Mouse (Mus musculus) CD4-positive, CD25-positive, alpha-beta regulatory T cell, adult 2 months (primary cell): ENCODE measurements at regions not wholly inside any gene's neighbourhood (a gene's known extent, or its start where the extent isn't known, plus 50 kb on each side); places are given as distances from the start of the nearest gene placed in this dataset.

ENCODE experiments used
- DNase-seq: peaks from one replicate; pipeline ENCODE4 v3.0.0-alpha.2; 2012; ENCODE audit warnings: low read depth, low spot score

GRCm38 (mm10) chr9:94467846-94468245 lies 70.0 kb downstream of the 1190002N15Rik start:
- no peak for DNase-seq

GRCm38 (mm10) chr9:94456085-94456531 lies 81.8 kb downstream of the 1190002N15Rik start:
- DNase-seq: no peak

- DNase-seq: no peak
Measured at GRCm38 (mm10) chr9:94455466-94455865, 82.4 kb downstream of the 1190002N15Rik start.

GRCm38 (mm10) chr9:94449911-94450310 lies 88.0 kb downstream of the 1190002N15Rik start:
- DNase-seq: no peak

GRCm38 (mm10) chr9:94446182-94446763 lies 91.6 kb downstream of the 1190002N15Rik start:
- no peak for DNase-seq

DNA sequence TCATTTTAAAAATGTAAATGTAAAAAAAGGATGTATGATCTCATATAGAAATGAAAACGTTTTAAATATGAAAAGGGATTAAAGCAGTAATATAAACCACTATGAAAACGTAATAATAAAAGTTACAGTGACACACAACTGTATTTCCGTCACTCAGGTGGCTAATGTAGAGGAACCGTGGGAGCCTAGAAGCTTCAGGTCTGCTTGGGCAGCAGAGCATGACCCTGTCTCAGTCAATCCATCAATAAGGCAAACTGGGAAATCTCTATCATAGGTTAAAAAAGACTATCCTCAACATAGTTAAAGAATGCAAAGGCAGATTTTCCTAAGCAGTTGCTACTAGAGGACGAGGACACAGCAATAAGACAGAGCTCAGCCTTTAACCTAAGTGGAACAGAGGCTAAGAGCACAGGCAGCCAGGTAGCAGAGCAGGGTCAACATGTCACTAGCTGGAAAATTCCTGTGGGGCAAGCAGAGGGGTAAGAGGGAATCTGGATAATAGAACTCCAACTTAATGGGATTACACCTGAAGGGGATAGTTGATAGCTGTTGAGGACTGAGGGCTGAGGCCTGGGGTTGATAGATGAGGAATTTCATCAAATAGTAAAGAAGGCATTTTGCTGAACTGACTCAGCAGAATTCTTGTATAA lies 93.6 kb downstream of the 1190002N15Rik start:
- no peak for DNase-seq

DNA sequence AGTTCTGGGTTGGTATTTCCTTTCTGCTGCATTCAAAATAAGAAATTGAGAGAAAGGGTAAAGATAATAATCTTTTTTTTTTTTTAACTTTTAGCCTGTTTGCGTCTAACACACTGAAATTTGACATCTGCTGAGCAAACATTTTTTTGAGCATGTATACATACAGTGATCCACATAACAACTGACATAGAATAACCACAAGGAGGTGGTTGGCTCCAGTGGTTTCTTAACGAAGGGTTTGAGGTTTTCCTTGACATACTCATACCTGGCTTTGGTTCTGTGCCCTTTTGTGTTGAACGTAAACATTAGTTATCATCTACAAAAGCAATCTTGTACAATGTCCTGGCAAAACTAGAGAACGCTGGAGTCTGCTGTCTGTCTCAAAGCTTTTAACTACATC lies 96.5 kb downstream of the 1190002N15Rik start:
- peak; percentile 46 for DNase-seq

DNA sequence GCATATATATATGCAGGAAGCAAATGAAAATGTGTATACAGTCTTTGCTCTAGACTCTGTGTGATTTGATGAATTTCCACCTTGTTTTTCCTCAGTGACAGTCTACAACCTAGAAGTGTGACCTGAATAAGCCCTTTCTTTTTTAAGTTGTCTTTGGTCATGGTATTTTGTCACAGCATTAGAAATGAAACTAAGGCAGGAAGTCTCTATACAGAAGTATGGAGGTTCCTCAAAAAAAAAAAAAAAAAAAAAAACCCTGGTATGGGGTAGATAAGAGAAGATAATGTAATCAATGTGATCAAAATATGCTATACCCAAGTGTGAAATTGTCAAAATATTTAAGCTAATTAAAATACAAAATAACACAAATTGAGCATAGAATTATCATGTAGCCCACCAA lies 104.4 kb downstream of the 1190002N15Rik start:
- no peak for DNase-seq

DNA sequence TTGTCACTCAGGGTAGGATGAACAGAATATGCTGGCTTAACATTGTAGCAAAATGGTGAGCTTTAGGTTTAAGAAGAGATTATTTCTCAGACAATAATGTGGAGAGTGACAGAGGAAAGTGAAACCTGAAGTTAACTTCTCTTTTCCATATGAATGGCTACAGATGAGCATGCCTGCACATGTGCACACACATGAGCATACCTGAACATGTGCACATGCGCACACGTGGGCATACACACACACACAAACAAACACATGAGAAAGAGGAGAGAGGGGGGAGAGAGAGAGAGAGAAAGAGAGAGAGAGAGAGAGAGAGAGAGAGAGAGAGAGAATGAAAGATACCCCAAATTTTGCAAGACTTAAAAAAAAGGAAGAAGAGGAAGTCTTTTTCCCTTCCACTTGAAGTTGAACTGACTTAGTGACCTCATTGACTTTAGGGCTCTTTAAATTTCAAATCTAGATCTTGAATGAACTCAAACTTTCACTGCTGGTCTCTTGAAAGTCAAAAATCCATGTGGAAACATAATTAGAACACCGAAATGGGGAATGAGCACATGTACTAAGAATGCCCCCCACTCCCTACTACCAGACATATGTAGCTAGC lies 105.6 kb downstream of the 1190002N15Rik start:
- no peak for DNase-seq

- no peak for DNase-seq
Measured at GRCm38 (mm10) chr9:94431540-94431939, 106.3 kb downstream of the 1190002N15Rik start.

DNA sequence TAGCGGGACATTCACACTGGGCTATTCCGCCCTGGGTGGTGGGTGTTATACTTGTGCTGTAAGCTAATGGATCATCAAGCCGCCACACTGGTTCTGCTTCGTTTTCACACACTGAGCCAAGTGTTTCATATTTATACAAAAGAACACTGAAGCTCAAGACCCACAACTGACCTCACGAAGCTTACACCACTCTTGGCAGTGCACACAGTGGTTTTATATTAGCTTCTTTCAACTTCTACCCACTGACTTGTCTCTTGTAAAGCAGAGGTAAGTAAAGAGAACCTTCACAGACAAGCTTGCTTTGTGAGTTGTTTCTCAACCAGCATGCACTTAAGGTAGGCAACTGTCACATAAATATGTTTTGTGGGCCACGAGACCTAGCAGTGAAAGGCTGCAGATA lies 106.9 kb downstream of the 1190002N15Rik start:
- DNase-seq: no peak

- no peak for DNase-seq
Measured at GRCm38 (mm10) chr9:94426740-94427139, 111.1 kb downstream of the 1190002N15Rik start.

GRCm38 (mm10) chr9:94425804-94426203 lies 112.1 kb downstream of the 1190002N15Rik start:
- no peak for DNase-seq

- DNase-seq: no peak
Measured at GRCm38 (mm10) chr9:94424438-94425135, 113.3 kb downstream of the 1190002N15Rik start.

GRCm38 (mm10) chr9:94410546-94410945 lies 127.3 kb downstream of the 1190002N15Rik start:
- no peak for DNase-seq

- DNase-seq: no peak
Measured at GRCm38 (mm10) chr9:94410042-94410441, 127.8 kb downstream of the 1190002N15Rik start.

- DNase-seq: no peak
Measured at GRCm38 (mm10) chr9:94408635-94409323, 129.1 kb downstream of the 1190002N15Rik start.

GRCm38 (mm10) chr9:94407671-94408070 lies 130.2 kb downstream of the 1190002N15Rik start:
- DNase-seq: no peak

- no peak for DNase-seq
Measured at GRCm38 (mm10) chr9:94404551-94404950, 133.3 kb downstream of the 1190002N15Rik start.

DNA sequence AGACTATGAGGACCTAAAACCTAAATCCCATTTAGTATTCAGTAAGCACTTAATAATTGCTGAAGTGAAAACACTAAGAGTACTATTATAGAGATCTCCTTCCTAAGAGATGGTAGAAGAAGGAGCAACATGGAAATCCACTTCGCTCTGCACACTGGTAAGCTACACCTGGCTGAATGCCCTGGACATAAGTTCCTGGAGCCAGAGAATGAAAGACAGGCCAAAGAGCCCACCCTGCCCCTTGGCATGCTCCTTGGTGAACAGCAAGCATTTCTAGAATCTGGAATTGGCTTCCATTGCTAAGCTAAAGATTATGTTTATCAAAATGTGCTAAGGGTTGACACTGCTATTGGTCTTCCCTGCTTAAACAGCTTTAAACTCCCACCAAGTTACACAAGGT lies 137.3 kb downstream of the 1190002N15Rik start:
- no peak for DNase-seq

- no peak for DNase-seq
Measured at GRCm38 (mm10) chr9:94395215-94395614, 142.7 kb downstream of the 1190002N15Rik start.

GRCm38 (mm10) chr9:94386190-94386589 lies 151.7 kb downstream of the 1190002N15Rik start:
- DNase-seq: no peak
